Mouse (Mus musculus) gastrocnemius, postnatal 14 days (tissue): ENCODE results near the gene Tnfaip8l2. TPM values are rescaled to one million over a fixed set of nuclear protein-coding genes. Genes with fewer than 3 reads are reported as not detected.
"Not testable (repeated sequence)": the region's sequence is repeated elsewhere in the genome, so short reads cannot be mapped to it uniquely, and the experiment has no call there.

Source experiments
- DNase-seq: peaks from one replicate; pipeline ENCODE4 v3.0.0; 2021; ENCODE audit warnings: mixed read lengths
- intact Hi-C: fragments of 180-260 bp; cut with DNase I; formaldehyde crosslinking; loops from one replicate; pipeline ENCODE4 v1.15.1; 2025; ENCODE audit warnings: low total_unique reads
- total RNA-seq, 2 experiments: library from RNA; stranded (reverse); gene quantifications; 2 replicates each; pipeline ENCODE4 v1.2.3; 2021

Tnfaip8l2 gene
- total RNA-seq, 2 experiments from 2014 or later: 0.82 to 0.92 TPM

DNA sequence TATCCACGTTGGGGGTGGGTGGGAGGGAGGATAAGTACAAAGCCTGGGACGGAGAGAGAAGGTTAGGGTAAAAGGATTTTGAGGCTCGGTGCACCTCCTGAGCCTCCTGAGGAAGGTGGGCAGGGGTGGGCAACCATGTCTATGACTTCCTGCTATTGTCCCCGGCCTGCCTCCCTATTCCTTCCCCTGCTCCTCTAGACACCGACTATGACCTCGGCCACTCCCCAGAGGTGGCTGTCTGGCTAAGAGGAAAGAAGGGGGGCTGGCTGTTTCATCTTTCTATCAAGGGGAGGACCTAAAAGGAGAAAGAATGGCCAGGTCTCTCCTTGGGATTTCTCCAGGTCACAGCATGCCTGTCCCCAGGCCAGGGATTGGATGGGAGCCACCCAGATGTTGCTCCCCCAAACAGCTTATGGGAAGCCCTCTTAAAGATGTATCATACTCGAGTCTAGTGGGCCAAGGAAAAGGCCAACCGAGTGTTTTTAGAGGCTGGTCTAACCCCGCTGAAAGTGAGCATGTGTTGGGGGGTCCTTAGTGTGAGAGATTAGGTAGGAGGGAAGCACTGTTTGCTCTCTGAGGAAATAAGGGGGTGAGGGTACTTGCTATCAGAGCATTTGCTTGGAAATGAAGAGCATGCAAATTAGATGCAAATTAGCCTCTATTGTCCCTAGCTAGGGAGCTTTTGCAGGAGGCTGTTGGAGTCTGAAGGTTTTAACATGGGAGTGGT lies 19.6 kb upstream of the Tnfaip8l2 start:
- intact Hi-C loops: no loop called here
- DNase-seq: peak; percentile 5

DNA sequence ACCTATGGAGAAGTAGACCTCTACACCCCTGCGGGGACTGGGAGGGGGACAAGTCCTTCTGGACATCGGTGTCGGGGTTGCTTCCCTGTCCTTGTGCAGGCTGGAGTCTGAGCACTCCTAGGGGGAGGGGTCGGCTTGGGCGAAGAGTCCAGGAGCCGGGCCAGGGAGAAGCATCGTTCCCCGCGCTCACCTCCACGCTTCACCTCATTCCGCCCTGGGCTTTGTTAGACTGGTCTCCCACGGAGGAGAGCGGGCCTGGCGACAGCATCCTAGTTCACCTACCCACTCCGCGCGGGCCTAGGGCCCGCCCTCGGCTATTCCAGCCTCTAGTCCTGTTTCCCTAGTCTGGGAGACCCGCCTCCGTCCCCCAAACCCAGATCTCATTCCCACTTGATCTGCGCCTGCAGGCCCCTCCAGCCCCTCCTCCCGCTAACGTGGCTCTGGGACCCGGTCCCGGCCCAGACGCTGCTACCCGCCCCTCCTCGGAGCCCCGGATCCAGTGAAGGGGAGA lies 18.9 kb upstream of the Tnfaip8l2 start:
- peak; percentile 64 for DNase-seq
- intact Hi-C loops: no loop called here

- intact Hi-C loops: no loop called here
- DNase-seq: peak; percentile 93
These were observed 18.1 kb upstream of the Tnfaip8l2 start, which contains the start of gene Sema6c for GRCm38 (mm10) chr3:95159987-95160963. TSS of gene Sema6c (plus strand) at chr3:95160457.

DNA sequence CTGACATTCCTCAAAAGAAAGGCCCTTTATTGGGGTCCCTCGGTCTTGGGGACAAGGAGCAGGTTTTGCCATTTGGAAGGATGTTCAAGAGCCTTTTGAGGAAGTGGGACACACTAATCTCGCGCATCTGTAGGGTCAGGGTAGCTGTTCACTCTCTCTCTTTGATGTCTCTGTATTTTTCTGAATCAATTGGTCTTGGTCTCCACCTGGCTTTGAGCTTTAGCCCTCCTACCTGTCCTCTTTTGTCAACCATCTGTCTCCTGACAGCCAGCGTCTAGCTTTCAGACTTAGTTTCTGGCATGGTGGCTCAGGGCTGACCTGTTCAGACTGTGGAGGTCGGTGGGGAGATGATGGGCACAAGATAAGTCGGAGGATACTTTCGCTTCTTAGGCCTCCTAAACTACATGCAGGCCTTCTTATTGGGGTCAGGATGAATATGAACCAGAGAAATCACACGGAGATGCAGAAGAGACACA lies 17.4 kb upstream of the Tnfaip8l2 start:
- intact Hi-C loops: no loop called here

GRCm38 (mm10) chr3:95153874-95154273 lies 11.7 kb upstream of the Tnfaip8l2 start:
- DNase-seq: peak; percentile 39
- intact Hi-C loops: no loop called here

More for the DNA sequence above, 17.4 kb upstream of the Tnfaip8l2 start:
- no peak for DNase-seq

DNA sequence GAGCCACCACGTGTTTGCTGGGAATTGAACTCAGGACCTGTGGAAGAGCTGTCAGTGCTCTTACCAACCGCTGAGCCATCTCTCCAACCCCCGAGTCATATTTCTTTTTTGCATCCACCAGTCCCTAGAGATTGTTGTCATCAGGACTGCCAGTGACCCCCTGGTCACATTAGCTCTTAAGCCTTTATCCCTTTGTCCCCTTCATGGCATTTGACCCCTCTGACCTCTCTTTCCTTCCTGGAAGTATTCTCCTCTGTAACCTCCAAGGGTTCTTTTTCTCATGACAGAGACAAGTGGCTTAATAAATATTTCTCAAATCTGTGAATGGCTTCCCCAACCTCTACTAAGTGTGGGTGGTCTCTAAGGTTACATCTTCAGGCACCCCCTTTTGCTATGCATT lies 5.8 kb upstream of the Tnfaip8l2 start:
- intact Hi-C loops: loop anchor here (10.0 kb wide), 1 partner anchor 117 kb away; no protein-coding TSS in a partner anchor
- DNase-seq: no peak

GRCm38 (mm10) chr3:95142617-95143011 lies 454 bp upstream of the Tnfaip8l2 start:
- DNase-seq: peak; percentile 81
- intact Hi-C loops: loop anchor here (10.0 kb wide), 1 partner anchor 122 kb away; no protein-coding TSS in a partner anchor

- DNase-seq: no peak
- intact Hi-C loops: loop anchor here (10.0 kb wide), 1 partner anchor 123 kb away; no protein-coding TSS in a partner anchor
These were observed 686 bp downstream of the Tnfaip8l2 start for GRCm38 (mm10) chr3:95141474-95141873.

DNA sequence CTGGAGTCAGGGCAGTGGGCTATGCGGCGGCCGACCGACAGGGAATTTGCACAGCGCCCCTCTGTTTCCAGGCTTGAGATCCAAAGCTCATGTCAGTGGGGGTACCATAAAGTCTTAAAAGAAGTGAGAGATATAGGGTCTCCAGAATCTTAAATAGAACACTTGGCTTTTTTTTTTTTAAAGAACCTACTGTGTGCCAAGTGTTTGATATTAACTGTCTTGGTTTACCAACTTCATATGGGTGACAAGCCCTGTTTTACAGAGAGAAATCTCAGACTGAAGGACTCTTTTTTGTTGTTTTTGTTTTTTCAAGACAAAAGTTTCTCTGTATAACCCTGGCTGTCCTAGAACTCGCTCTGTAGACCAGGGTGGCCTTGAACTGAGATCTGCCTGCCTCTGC lies 1.4 kb downstream of the Tnfaip8l2 start:
- DNase-seq: no peak
- intact Hi-C loops: loop anchor here (10.0 kb wide), 1 partner anchor 124 kb away; no protein-coding TSS in a partner anchor

GRCm38 (mm10) chr3:95140289-95140595 lies 1.9 kb downstream of the Tnfaip8l2 start:
- intact Hi-C loops: loop anchor here (10.0 kb wide), 1 partner anchor 125 kb away; no protein-coding TSS in a partner anchor
- peak; percentile 8 for DNase-seq

- intact Hi-C loops: loop anchor here (5.0 to 10.0 kb wide), 2 partner anchors 33 to 125 kb away; no protein-coding TSS in a partner anchor
- peak; percentile 25 for DNase-seq
These were observed 2.4 kb downstream of the Tnfaip8l2 start for GRCm38 (mm10) chr3:95139586-95140288.

GRCm38 (mm10) chr3:95136336-95136735 lies 5.8 kb downstream of the Tnfaip8l2 start:
- DNase-seq: no peak
- intact Hi-C loops: loop anchor here (5.0 kb wide), 1 partner anchor 36 kb away; no protein-coding TSS in a partner anchor

DNA sequence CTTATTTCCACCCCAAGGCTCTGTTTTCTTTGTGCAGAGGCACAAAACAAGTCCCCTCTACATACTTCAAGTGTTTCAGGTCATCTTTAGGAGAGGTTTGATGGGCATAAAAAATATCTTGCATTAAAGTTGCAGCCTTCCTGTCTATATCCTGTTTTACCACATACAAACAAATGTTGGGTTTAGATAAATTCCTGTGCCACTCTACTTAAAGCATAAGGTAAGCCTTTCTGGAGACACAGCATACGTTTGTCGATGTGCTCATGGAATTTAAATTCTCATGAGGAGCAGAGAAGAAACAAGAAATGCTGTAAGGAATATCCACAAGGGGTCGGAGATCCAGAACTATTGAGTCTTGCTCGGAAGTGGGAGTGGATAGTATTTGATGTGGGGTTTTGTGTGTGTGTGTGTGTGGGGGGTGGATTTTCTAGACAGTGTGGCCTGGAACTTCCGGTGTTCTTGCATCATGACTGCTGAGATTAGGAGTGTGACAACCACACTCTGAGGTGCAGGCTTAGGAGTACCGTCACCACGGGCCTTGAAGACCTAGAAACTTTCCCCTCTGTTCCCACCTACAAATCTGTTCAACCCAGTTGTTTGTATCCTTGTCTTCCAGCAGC lies 6.6 kb downstream of the Tnfaip8l2 start:
- intact Hi-C loops: loop anchor here (5.0 kb wide), 1 partner anchor 37 kb away; no protein-coding TSS in a partner anchor
- no peak for DNase-seq

DNA sequence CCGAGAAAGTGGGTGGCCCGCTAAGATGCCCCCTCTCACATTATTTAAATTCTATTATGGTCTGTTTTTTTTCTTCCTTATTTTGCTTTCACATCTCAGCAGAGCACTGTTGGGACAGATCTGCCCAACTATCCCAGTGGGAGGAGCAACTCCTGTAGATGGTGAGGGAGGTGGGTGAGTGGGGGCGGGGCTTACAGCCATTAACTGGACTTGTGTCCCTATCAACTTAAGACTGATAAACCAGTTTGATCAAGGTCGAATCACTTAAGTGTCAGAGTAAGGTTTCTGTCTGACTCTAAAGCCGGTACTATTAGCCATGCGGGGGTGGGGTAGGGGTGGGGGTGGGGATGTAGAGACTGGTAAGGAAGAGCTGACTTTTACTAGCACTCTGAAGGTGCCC lies 7.1 kb downstream of the Tnfaip8l2 start:
- peak; percentile 59 for DNase-seq
- intact Hi-C loops: loop anchor here (5.0 kb wide), 1 partner anchor 37 kb away; no protein-coding TSS in a partner anchor

GRCm38 (mm10) chr3:95134133-95134532 lies 8.0 kb downstream of the Tnfaip8l2 start:
- DNase-seq, intact Hi-C loops: not testable (repeated sequence)

- intact Hi-C loops: no loop called here
- DNase-seq: peak; percentile 89
These were observed 8.5 kb downstream of the Tnfaip8l2 start, which contains the start of the genes Scnm1 and Lysmd1 for GRCm38 (mm10) chr3:95133680-95134101. TSS of gene Scnm1 (minus strand) at chr3:95134011. TSS of gene Lysmd1 (plus strand) at chr3:95134088.

DNA sequence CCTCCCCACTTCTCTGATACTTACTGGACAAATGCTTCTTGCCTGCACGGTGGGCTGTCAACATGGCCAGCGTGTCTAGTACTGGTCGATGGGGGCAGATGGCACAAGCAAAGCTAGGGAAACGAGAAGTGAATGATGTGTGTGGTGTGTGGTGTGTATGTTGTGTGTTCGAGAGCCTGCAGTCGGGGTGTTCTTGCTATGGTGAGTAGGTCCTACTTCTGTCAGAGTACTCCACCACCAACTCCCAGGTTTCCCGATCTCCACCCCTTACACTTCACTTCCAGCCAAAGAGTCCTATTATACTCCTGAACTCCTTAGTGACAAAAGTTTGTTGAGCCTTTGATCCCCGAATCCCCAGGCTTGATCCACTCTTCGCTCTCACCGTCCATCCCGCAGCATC lies 9.0 kb downstream of the Tnfaip8l2 start:
- intact Hi-C loops: no loop called here
- no peak for DNase-seq

- DNase-seq, intact Hi-C loops: not testable (repeated sequence)
These were observed 9.8 kb downstream of the Tnfaip8l2 start for GRCm38 (mm10) chr3:95132389-95132788.
